Mouse (Mus musculus): ENCODE data around the gene Galnt7.

- TF ChIP-seq CTCF (IDR thresholded peaks at IDR 0.05; ENCODE audit: control insufficient read depth, insufficient read depth, low read length) (no peak), POLR2A (IDR thresholded peaks at IDR 0.05; ENCODE audit: borderline replicate concordance, control insufficient read depth, low read depth, low read length) (no peak)
These were observed 142.0 kb downstream of the Galnt7 start for GRCm38 (mm10) chr8:57510791-57511315.
